Mouse (Mus musculus) embryonic fibroblast, embryonic 13.5 days (primary cell): Measurements from ENCODE around the gene 1810010H24Rik.
"Not testable (repeated sequence)": the region's sequence is repeated elsewhere in the genome, so short reads cannot be mapped to it uniquely, and the experiment has no call there.

Source experiments
- CTCF ChIP-seq: IDR thresholded peaks from 2 replicates; pipeline ENCODE4 v1.5.1; 2011; ENCODE audit warnings: mild to moderate bottlenecking, control low read depth, low read length, moderate library complexity, borderline replicate concordance; ENCODE audit not compliant: insufficient read depth
- POLR2A ChIP-seq: IDR thresholded peaks from 2 replicates; pipeline ENCODE4 v1.6.1; 2011; ENCODE audit warnings: low read depth, mild to moderate bottlenecking, control low read depth, low read length, moderate library complexity

GRCm38 (mm10) chr11:107019722-107020121 lies 5.8 kb upstream of the 1810010H24Rik start:
- not testable (repeated sequence) for TF ChIP-seq CTCF, POLR2A
